24 mouse cellular contexts compared by ENCODE assay signal in the genomic region with DNA sequence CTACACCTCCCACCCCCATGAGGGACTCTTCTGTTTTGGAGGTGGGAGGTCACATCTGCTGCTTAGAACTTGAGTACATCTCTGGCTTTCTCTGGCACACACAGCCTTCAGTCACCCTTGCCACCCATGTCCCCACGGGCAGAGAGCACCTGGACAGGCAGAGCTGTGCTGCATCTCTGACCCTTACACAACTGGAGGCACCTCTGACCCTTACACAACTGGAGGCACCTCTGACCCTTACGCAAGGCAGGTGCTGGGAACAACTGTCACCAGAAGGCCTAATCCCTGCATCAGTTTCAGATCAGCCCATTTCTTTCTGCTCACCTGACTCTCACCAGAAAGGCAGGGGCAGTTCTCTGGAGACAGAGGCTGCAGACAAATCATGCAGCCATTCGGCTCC. TPM values are rescaled to one million over a fixed set of nuclear protein-coding genes. Genes with fewer than 3 reads are reported as not detected.
A peak's percentile ranks its signal among the peaks of the same experiment; 100 is the strongest.
DNase-seq lines count a peak whose midpoint lies in the region; ATAC-seq and TF ChIP-seq lines count a peak whose summit lies in the region.
"Had no signal": no experiment of that assay in that cellular context is flagged by ENCODE, and none has a peak within 500 bp of the region (broad histone marks: within the 10 kb centered on the region; RNA-seq: fewer than 3 reads in every experiment).

No protein-coding gene starts in this region.

- no peaks in the 10 kb centered on the region for H3K9me3 ChIP-seq in stomach, embryonic 15.5 days
- no peaks in the 10 kb centered on the region for H3K9me3 ChIP-seq in stomach, postnatal 0 days (ENCODE audit: control insufficient read depth, low read length)
- no peaks in the 10 kb centered on the region for H3K9me3 ChIP-seq in liver, embryonic 15.5 days (replicated peaks)
- no peaks in the 10 kb centered on the region for H3K9me3 ChIP-seq in heart, embryonic 11.5 days (replicated peaks; ENCODE audit: control insufficient read depth, low read length)
- H3K9me3 ChIP-seq: forebrain, embryonic 13.5 days; G1E; hindbrain, embryonic 15.5 days; midbrain, embryonic 13.5 days; neural tube, embryonic 12.5 days had no signal

- H3K4me1 ChIP-seq in stomach, embryonic 15.5 days = no peaks in the 10 kb centered on the region
- H3K4me1 ChIP-seq in stomach, postnatal 0 days (replicated peaks; ENCODE audit: control insufficient read depth, insufficient read depth) = no peaks in the 10 kb centered on the region
- H3K4me1 ChIP-seq in liver, embryonic 15.5 days (replicated peaks) = peaks cover 22% of the 10 kb centered on the region
- no peaks in the 10 kb centered on the region for H3K4me1 ChIP-seq in heart, embryonic 11.5 days (ENCODE audit: control insufficient read depth, insufficient read depth, low read length)
- H3K4me1 ChIP-seq: hindbrain, embryonic 15.5 days; midbrain, embryonic 13.5 days; neural tube, embryonic 12.5 days had no signal

- DNase-seq in stomach, postnatal 0 days (ENCODE audit: low spot score) = no peak
- DNase-seq in liver = peak; percentile 55
- DNase-seq in thymus, postnatal 36 days = no peak
- no peak for DNase-seq in right cerebral cortex, postnatal 14 days
- DNase-seq: B cell, adult 2 months; cerebellum, adult 11 months; cerebellum, adult 9-11 months; gastrocnemius, adult 2 months; heart, postnatal 4 days; kidney, adult 8-10 months; kidney, postnatal 14 days; lung, embryonic 14.5 days; retina, postnatal 1 day had no signal

- TF ChIP-seq CTCF in stomach, postnatal 0 days (IDR thresholded peaks at IDR 0.05; ENCODE audit: low read depth) = no peak

- no peak overlapping the region for H3K9ac ChIP-seq in stomach, embryonic 15.5 days
- no peak overlapping the region for H3K9ac ChIP-seq in stomach, postnatal 0 days (ENCODE audit: low read length)
- no peak overlapping the region for H3K9ac ChIP-seq in liver, embryonic 15.5 days
- no peak overlapping the region for H3K9ac ChIP-seq in heart, embryonic 11.5 days (ENCODE audit: low read depth, low read length)
- H3K9ac ChIP-seq: forebrain, embryonic 13.5 days; hindbrain, embryonic 15.5 days; lung, embryonic 14.5 days; midbrain, embryonic 13.5 days; neural tube, embryonic 12.5 days had no signal

- H3K27me3 ChIP-seq in stomach, embryonic 15.5 days (replicated peaks) = no peaks in the 10 kb centered on the region
- H3K27me3 ChIP-seq in stomach, postnatal 0 days (ENCODE audit: control insufficient read depth, insufficient read depth, low read length) = no peaks in the 10 kb centered on the region
- no peaks in the 10 kb centered on the region for H3K27me3 ChIP-seq in liver, embryonic 15.5 days
- no peaks in the 10 kb centered on the region for H3K27me3 ChIP-seq in heart, embryonic 11.5 days (ENCODE audit: control insufficient read depth, insufficient read depth, low read length)
- H3K27me3 ChIP-seq: CH12.LX; forebrain, embryonic 13.5 days; hindbrain, embryonic 15.5 days; midbrain, embryonic 13.5 days; neural tube, embryonic 12.5 days; Patski had no signal

- no peaks in the 10 kb centered on the region for H3K36me3 ChIP-seq in stomach, embryonic 15.5 days
- H3K36me3 ChIP-seq in stomach, postnatal 0 days (ENCODE audit: control insufficient read depth, insufficient read depth, low read length) = no peaks in the 10 kb centered on the region
- H3K36me3 ChIP-seq in liver, embryonic 15.5 days (replicated peaks) = 0 out of 2 replicates have a peak, but pooled peaks cover 3% of the 10 kb centered on the region
- H3K36me3 ChIP-seq in heart, embryonic 11.5 days (ENCODE audit: control insufficient read depth, insufficient read depth, low read length) = no peaks in the 10 kb centered on the region
- H3K36me3 ChIP-seq: G1E; hindbrain, embryonic 15.5 days; midbrain, embryonic 13.5 days; neural tube, embryonic 12.5 days had no signal

- no peak overlapping the region for H3K27ac ChIP-seq in stomach, embryonic 15.5 days
- no peak overlapping the region for H3K27ac ChIP-seq in stomach, postnatal 0 days (replicated peaks)
- peak overlapping the region; percentile 73 for H3K27ac ChIP-seq in liver, embryonic 15.5 days (replicated peaks)
- no peak overlapping the region for H3K27ac ChIP-seq in heart, embryonic 11.5 days (ENCODE audit: low read depth, low read length)
- H3K27ac ChIP-seq: forebrain, embryonic 13.5 days; gastrocnemius, adult 2 months; hindbrain, embryonic 15.5 days; layer of hippocampus, adult 2 months; midbrain, embryonic 13.5 days; neural tube, embryonic 12.5 days had no signal

- 69% methylated on average over 3 of the region's 3 CpGs for WGBS in stomach, embryonic 15.5 days
- WGBS in stomach, postnatal 0 days = 67% methylated on average over 3 of the region's 3 CpGs
- 60% methylated on average over 3 of the region's 3 CpGs for WGBS in liver, embryonic 15.5 days (ENCODE audit: insufficient replicate concordance)
- 71% methylated on average over 3 of the region's 3 CpGs for WGBS in heart, embryonic 11.5 days (ENCODE audit: insufficient replicate concordance)

- no peak overlapping the region for H3K4me2 ChIP-seq in stomach, embryonic 15.5 days
- no peak overlapping the region for H3K4me2 ChIP-seq in stomach, postnatal 0 days (replicated peaks; ENCODE audit: low read depth)
- no peak overlapping the region for H3K4me2 ChIP-seq in liver, embryonic 15.5 days
- no peak overlapping the region for H3K4me2 ChIP-seq in heart, embryonic 11.5 days
- H3K4me2 ChIP-seq: forebrain, embryonic 13.5 days; hindbrain, embryonic 15.5 days; lung, embryonic 14.5 days; midbrain, embryonic 13.5 days; neural tube, embryonic 12.5 days had no signal

- no peak overlapping the region for H3K4me3 ChIP-seq in stomach, embryonic 15.5 days (replicated peaks)
- no peak overlapping the region for H3K4me3 ChIP-seq in stomach, postnatal 0 days (ENCODE audit: low read depth, low read length)
- no peak overlapping the region for H3K4me3 ChIP-seq in liver, embryonic 15.5 days (replicated peaks)
- H3K4me3 ChIP-seq in heart, embryonic 11.5 days (ENCODE audit: low read depth, low read length) = no peak overlapping the region
- H3K4me3 ChIP-seq: forebrain, embryonic 13.5 days; gastrocnemius, adult 2 months; hindbrain, embryonic 15.5 days; layer of hippocampus, adult 2 months; midbrain, embryonic 13.5 days; neural tube, embryonic 12.5 days had no signal

- peak; percentile 44; the same call in 1 of the 2 replicates for ATAC-seq in stomach, embryonic 15.5 days (ENCODE audit: insufficient read depth, low FRiP score, low read depth)
- no peak for ATAC-seq in stomach, postnatal 0 days (ENCODE audit: low FRiP score, low TSS enrichment)
- peak; percentile 86 for ATAC-seq in liver, embryonic 15.5 days (ENCODE audit: insufficient read depth)
- ATAC-seq in heart, embryonic 11.5 days (replicated peaks; ENCODE audit: insufficient number of reproducible peaks, low FRiP score, low TSS enrichment) = no peak
- ATAC-seq: forebrain, embryonic 13.5 days; midbrain, embryonic 13.5 days; Patski had no signal

- TF ChIP-seq EP300 in stomach, postnatal 0 days (optimal IDR thresholded peaks at IDR 0.05) = no peak

RNA-seq across cellular contexts. Expression of a gene that starts 11.7 kb away (rescaled TPM):
- 2.1 and 5.9 TPM in 2 replicates for polyA plus RNA-seq in stomach, embryonic 15.5 days (2015; fragmentation: Nextera tagmentation; extraction: Ambion mirVana)
- 0.13 and 0.36 TPM in 2 replicates for polyA plus RNA-seq in stomach, postnatal 0 days (2015; fragmentation: Nextera tagmentation; extraction: Ambion mirVana)
- 57.4 and 80.7 TPM in 2 replicates for polyA plus RNA-seq in liver, embryonic 15.5 days (2015; fragmentation: Nextera tagmentation; extraction: Ambion mirVana)
- polyA plus RNA-seq in heart, embryonic 11.5 days (2014; fragmentation: Nextera tagmentation; extraction: Ambion mirVana) = 0.21 and 0.28 TPM in 2 replicates
- polyA plus RNA-seq: forebrain, embryonic 13.5 days; neural tube, embryonic 12.5 days; Patski had no signal

Comparison
In these comparisons a context has a peak if more than half of its experiments do, and no peak if none do; other contexts are left out.
1. ATAC-seq: peak in stomach, embryonic 15.5 days (single experiment) and liver, embryonic 15.5 days (single experiment); none in stomach, postnatal 0 days (single experiment) and heart, embryonic 11.5 days (single experiment).